Mouse (Mus musculus): Measurements from ENCODE around the gene Arg1. TPM values are rescaled to one million over a fixed set of nuclear protein-coding genes. Genes with fewer than 3 reads are reported as not detected.

Arg1 gene
- 4.9 and 8.4 TPM in 2 replicates for polyA plus RNA-seq (2015; fragmentation: Nextera tagmentation; extraction: Ambion mirVana)

GRCm38 (mm10) chr10:24926962-24927720, at the start of gene Arg1:
TSS of gene Arg1 (minus strand) at chr10:24927484.
- H3K9me3 ChIP-seq (ENCODE audit: low read length): no peaks in the 10 kb centered on the region
- no peaks in the 10 kb centered on the region for H3K27me3 ChIP-seq (replicated peaks; ENCODE audit: insufficient read depth, low read length)
- no peaks in the 10 kb centered on the region for H3K36me3 ChIP-seq (ENCODE audit: insufficient read depth, low read length)
- H3K9ac ChIP-seq (replicated peaks; ENCODE audit: low read depth): no peak within 1 kb of the TSS
- DNase-seq (ENCODE audit: low spot score) (peak; percentile 53), ATAC-seq (peak; percentile 49; the same call in 1 of the 2 replicates)
- H3K4me3 ChIP-seq (ENCODE audit: low read depth, low read length): no peak within 1 kb of the TSS
- H3K4me2 ChIP-seq (replicated peaks; ENCODE audit: low read depth, low read length): peak within 1 kb of the TSS; percentile 28
- no peak within 1 kb of the TSS for H3K27ac ChIP-seq (ENCODE audit: low read length)
- H3K4me1 ChIP-seq (ENCODE audit: insufficient read depth, low read depth, low read length): peaks cover 8% of the 10 kb centered on the region; the same call in 1 of the 2 replicates
- WGBS: 20% methylated on average over 14 of the region's 14 CpGs
- TF ChIP-seq CTCF (IDR thresholded peaks at IDR 0.05) (no peak), EP300 (IDR thresholded peaks at IDR 0.05) (no peak)

- no peak for ATAC-seq
- no peaks in the 10 kb centered on the region for H3K27me3 ChIP-seq (replicated peaks; ENCODE audit: insufficient read depth, low read length)
- no peaks in the 10 kb centered on the region for H3K4me1 ChIP-seq (ENCODE audit: insufficient read depth, low read depth, low read length)
- no peak overlapping the region for H3K27ac ChIP-seq (ENCODE audit: low read length)
- H3K9ac ChIP-seq (replicated peaks; ENCODE audit: low read depth): no peak overlapping the region
- H3K4me2 ChIP-seq (replicated peaks; ENCODE audit: low read depth, low read length): no peak overlapping the region
- 86% methylated on average over 11 of the region's 11 CpGs for WGBS
- no peak for DNase-seq (ENCODE audit: low spot score)
- no peaks in the 10 kb centered on the region for H3K36me3 ChIP-seq (ENCODE audit: insufficient read depth, low read length)
- TF ChIP-seq CTCF (IDR thresholded peaks at IDR 0.05) (no peak), EP300 (IDR thresholded peaks at IDR 0.05) (no peak)
- H3K9me3 ChIP-seq (ENCODE audit: low read length): no peaks in the 10 kb centered on the region
- H3K4me3 ChIP-seq (ENCODE audit: low read depth, low read length): no peak overlapping the region
Observed at GRCm38 (mm10) chr10:24973845-24974514, 46.7 kb upstream of the Arg1 start.

GRCm38 (mm10) chr10:24973385-24973784, 46.1 kb upstream of the Arg1 start:
- Histone ChIP-seq H3K36me3 (ENCODE audit: insufficient read depth, low read length) (no peaks in the 10 kb centered on the region), H3K27ac (ENCODE audit: low read length) (no peak overlapping the region), H3K27me3 (replicated peaks; ENCODE audit: insufficient read depth, low read length) (no peaks in the 10 kb centered on the region), H3K9me3 (ENCODE audit: low read length) (no peaks in the 10 kb centered on the region), H3K4me2 (replicated peaks; ENCODE audit: low read depth, low read length) (no peak overlapping the region), H3K4me1 (ENCODE audit: insufficient read depth, low read depth, low read length) (no peaks in the 10 kb centered on the region), H3K4me3 (ENCODE audit: low read depth, low read length) (no peak overlapping the region), H3K9ac (replicated peaks; ENCODE audit: low read depth) (no peak overlapping the region)
- ATAC-seq: no peak
- DNase-seq (ENCODE audit: low spot score): no peak
- WGBS: 32% methylated on average over 5 of the region's 5 CpGs
- TF ChIP-seq EP300 (IDR thresholded peaks at IDR 0.05): no peak
- no peak for TF ChIP-seq CTCF (IDR thresholded peaks at IDR 0.05)

GRCm38 (mm10) chr10:24972923-24973322, 45.6 kb upstream of the Arg1 start:
- Histone ChIP-seq H3K4me1 (ENCODE audit: insufficient read depth, low read depth, low read length) (no peaks in the 10 kb centered on the region), H3K27ac (ENCODE audit: low read length) (no peak overlapping the region), H3K9ac (replicated peaks; ENCODE audit: low read depth) (no peak overlapping the region), H3K36me3 (ENCODE audit: insufficient read depth, low read length) (no peaks in the 10 kb centered on the region), H3K4me3 (ENCODE audit: low read depth, low read length) (no peak overlapping the region), H3K4me2 (replicated peaks; ENCODE audit: low read depth, low read length) (no peak overlapping the region), H3K27me3 (replicated peaks; ENCODE audit: insufficient read depth, low read length) (no peaks in the 10 kb centered on the region), H3K9me3 (ENCODE audit: low read length) (no peaks in the 10 kb centered on the region)
- DNase-seq (ENCODE audit: low spot score) (peak; percentile 73), ATAC-seq (peak; percentile 94)
- 12% methylated on average over 4 of the region's 4 CpGs for WGBS
- TF ChIP-seq EP300 (IDR thresholded peaks at IDR 0.05): no peak
- no peak for TF ChIP-seq CTCF (IDR thresholded peaks at IDR 0.05)

- ATAC-seq (no peak), DNase-seq (ENCODE audit: low spot score) (no peak)
- TF ChIP-seq CTCF (IDR thresholded peaks at IDR 0.05) (no peak), EP300 (IDR thresholded peaks at IDR 0.05) (no peak)
- H3K27ac ChIP-seq (ENCODE audit: low read length): no peak overlapping the region
- H3K4me2 ChIP-seq (replicated peaks; ENCODE audit: low read depth, low read length): no peak overlapping the region
- 59% methylated on average over 12 of the region's 12 CpGs for WGBS
- H3K4me1 ChIP-seq (ENCODE audit: insufficient read depth, low read depth, low read length): no peaks in the 10 kb centered on the region
- H3K9ac ChIP-seq (replicated peaks; ENCODE audit: low read depth): no peak overlapping the region
- H3K4me3 ChIP-seq (ENCODE audit: low read depth, low read length): no peak overlapping the region
- H3K9me3 ChIP-seq (ENCODE audit: low read length): no peaks in the 10 kb centered on the region
- no peaks in the 10 kb centered on the region for H3K27me3 ChIP-seq (replicated peaks; ENCODE audit: insufficient read depth, low read length)
- no peaks in the 10 kb centered on the region for H3K36me3 ChIP-seq (ENCODE audit: insufficient read depth, low read length)
Observed at GRCm38 (mm10) chr10:24965821-24966550, 38.7 kb upstream of the Arg1 start.

GRCm38 (mm10) chr10:24961889-24962288, 34.6 kb upstream of the Arg1 start:
- H3K27ac ChIP-seq (ENCODE audit: low read length): no peak overlapping the region
- H3K36me3 ChIP-seq (ENCODE audit: insufficient read depth, low read length): no peaks in the 10 kb centered on the region
- no peak overlapping the region for H3K4me3 ChIP-seq (ENCODE audit: low read depth, low read length)
- H3K9ac ChIP-seq (replicated peaks; ENCODE audit: low read depth): no peak overlapping the region
- no peaks in the 10 kb centered on the region for H3K27me3 ChIP-seq (replicated peaks; ENCODE audit: insufficient read depth, low read length)
- TF ChIP-seq CTCF (IDR thresholded peaks at IDR 0.05) (no peak), EP300 (IDR thresholded peaks at IDR 0.05) (no peak)
- no peak for ATAC-seq
- H3K9me3 ChIP-seq (ENCODE audit: low read length): no peaks in the 10 kb centered on the region
- no peak for DNase-seq (ENCODE audit: low spot score)
- WGBS: 62% methylated on average over 2 of the region's 2 CpGs
- H3K4me2 ChIP-seq (replicated peaks; ENCODE audit: low read depth, low read length): no peak overlapping the region
- peaks cover 5% of the 10 kb centered on the region; the same call in 1 of the 2 replicates for H3K4me1 ChIP-seq (ENCODE audit: insufficient read depth, low read depth, low read length)
